Mouse (Mus musculus) cerebellum, postnatal 14 days (tissue): Measurements from ENCODE around the gene Camp.

Source experiments
- DNase-seq, 2 experiments: peaks; one replicate each; pipeline ENCODE4 v3.0.0; 2021; ENCODE audit warnings: mixed read lengths in 2 of 2

Camp gene

DNA sequence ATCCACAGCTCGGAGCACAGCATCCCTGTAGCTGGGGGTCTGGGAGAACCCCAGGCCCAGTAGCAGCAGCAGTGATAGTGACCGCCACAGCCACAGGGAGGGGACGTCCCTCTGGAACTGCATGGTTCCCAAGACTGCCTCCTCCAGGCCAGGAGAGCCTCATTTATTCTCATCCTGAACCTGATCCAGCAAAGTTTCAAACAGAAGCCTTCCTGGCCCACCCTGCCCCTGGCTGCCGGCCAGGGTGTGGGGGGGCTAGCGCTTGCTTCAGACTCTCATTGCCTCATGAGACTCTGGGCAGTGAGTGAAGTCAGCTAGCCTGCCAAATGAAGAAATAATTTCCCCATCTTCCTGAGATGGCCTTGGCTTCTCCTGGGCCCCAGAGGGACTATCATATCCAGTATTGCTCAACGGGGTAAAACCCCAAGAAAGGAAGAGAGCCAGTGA lies at the start of gene Camp:
Gene Camp, minus strand, starts transcription at position 306 of the 447 bp plus-strand sequence.
- no peak for DNase-seq

- no peak for DNase-seq
Observed at GRCm38 (mm10) chr9:109898027-109898426, 48.6 kb upstream of the Camp start.

DNA sequence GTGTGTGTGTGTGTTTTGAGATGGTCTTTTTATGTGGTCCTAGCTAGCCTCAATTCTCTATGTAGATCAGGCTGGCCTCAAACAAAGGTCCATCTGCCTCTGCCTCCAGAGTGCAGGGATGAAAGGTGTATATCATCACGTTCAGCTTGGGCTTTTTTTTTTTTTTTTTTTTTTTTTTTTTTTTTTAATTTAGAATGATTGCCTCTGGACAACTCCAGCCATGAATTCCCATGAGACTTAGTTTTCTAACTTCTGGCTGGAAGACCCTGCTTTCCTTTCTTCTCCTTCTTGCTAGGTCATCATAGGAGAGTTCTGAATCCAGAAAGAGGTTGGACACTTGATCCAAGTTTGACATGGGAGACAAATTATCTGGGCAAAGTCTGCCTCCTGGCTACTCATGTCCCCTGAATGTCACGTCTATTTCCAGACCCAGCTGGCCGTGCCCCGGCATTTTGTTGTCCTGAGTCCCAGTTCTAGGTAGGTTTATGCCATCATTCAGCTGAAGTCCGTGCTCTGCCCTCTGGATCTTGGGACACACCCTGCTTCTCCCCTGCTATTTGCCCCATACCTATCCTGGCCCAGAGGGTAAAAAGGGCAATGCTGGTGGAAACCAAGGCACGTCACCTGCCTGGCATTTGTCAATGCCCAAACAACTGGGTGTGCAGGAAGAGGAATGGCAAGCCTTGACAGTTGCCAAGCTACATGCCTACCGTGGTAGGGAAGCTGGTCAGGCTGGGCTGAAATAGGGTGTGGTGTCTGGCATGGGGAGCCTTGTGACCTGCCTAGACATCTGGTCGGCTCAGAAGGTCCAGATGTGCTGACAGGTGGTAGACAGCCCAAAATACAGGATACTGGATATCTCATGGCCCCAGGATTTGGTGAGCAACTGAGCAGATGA lies 47.1 kb upstream of the Camp start:
- DNase-seq: no peak

DNA sequence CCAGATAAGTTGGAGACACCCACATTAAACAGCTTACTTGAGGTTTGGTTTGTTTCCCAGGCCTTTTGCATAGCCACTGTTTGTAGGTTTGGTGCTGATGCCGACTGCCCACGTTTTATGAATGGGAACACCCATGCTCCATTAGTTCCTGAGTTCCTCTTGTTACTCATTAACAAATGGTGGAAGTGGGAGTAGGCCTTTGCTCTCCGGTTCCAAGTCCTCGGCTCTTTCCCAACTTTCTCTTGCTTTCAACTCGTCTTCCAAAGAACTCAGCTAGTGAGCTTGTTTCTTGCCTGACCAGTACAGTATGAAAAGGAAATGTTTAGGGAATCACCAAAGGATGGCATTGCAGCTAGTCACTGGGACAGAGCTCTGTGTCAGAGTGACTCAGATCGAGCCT lies 46.2 kb upstream of the Camp start:
- no peak for DNase-seq

DNA sequence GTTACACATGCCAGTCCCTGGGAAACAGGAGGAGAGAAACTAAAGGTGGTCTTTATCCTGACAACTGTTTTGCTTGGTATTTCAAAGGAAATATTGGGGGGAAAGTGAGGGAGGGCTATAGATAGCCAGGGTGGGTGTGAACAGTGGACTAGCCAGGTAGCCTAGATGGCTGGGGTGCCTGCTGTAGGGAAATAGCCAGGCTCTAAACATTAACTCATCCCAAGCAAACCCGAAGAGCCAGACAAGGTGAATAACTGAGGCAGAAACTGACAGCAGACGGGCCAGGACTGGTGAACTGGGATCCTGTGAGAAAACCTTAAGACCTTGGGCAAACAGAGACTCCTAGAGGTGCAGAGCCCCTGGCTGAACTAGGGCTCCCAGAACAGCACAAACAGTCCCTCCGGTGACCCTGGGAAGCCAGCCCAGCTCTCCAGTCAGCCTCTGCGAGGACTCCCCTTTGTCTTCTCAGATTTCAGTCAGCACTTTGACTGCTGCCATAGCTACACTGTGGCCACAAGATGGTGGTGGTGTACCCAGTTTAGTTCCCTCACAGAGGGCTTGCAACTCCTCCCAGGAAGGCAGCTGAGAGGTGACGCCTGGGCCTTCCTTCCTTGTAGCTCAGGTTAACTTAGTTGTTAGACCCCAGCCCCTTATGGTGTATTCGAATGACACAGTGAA lies 45.1 kb upstream of the Camp start:
- DNase-seq: peak; percentile 74 to 78

DNA sequence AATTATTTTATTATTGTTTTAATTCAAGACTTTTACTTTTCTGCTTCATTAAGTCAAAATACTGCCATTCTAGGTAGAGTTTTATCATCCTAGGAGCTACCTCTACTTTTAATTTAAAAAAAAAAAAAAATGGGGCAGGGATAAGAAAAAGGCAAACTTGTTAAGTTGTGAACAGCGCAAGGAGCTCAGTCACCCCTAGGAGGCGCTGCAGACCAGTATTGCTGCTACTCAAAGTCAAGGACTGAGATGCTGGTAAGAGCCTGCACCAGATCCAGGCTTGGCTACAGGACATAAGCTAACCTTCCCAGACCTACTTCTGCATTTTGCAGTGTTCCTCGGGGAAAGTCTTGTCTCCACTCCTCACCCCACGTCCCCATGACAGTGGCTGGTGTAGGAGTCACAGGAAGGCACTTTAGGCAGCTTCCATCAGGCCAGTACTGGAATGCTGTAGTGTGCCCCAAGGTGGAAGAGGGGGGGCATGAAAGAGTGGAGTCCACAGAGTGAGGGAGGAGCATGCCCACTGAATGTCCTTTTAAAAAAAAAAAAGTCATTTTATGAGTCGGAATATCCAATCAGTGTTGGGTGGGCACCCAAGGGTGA lies 43.3 kb upstream of the Camp start:
- peak; percentile 85 to 94 for DNase-seq

DNA sequence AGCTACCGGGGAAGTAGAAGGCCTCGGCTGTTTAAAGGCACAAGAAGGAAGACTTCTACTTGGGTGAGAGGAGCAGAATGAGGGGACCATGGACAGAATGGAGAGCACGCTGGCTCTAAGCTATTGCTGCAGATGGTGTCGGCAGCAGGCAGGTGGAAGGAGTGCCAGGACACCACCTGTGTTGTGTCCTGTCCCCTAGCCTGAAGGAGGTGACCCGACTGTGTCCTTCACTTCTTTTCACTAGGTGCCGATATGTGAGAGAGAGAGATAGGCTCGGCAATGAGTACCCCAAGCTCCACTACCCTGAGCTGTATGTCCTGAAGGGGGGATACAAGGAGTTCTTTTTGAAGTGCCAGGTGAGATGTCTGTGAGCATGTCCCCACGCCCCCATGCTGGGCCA lies 42.1 kb upstream of the Camp start:
- DNase-seq: peak; percentile 37 to 51

DNA sequence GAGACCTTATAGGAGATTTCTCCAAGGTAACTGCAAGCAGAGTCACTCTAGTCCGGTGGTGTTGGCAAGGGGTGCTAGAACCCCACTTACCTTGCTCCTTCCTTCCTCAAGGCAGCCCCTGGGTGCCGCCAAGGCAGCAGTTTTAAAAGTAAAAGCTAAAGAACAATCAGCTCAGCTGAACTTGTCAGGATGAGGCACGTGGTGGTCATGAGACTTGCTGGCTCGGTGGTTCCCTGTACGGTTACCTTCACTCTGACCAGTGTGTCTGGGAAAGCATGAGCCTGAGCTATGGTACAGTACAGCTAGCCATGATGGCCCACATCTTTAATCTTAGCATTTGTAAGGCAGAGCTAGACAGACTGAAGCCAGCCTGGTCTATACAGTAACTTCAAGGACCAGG lies 37.9 kb upstream of the Camp start:
- no peak for DNase-seq

DNA sequence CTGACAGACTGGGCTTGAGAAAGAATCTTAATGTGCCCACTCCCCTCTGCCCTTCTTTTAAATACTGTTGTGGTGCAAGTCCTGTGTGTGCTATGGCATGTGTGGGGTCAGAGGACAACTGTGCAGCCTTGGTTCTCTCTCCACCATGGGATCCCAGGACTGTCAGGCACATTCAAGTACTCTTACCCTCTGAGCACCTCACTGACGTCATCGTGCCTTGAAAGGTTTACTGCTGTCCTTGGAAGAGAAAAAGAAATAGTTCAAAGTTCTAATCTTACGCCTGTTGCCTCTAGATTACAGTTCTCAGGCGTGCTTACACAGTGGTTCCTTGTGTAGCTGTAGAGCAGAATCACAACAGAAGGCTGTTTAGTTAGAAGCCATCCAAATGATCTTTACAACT lies 36.8 kb upstream of the Camp start:
- no peak for DNase-seq

GRCm38 (mm10) chr9:109879305-109879704 lies 29.9 kb upstream of the Camp start:
- DNase-seq: no peak

DNA sequence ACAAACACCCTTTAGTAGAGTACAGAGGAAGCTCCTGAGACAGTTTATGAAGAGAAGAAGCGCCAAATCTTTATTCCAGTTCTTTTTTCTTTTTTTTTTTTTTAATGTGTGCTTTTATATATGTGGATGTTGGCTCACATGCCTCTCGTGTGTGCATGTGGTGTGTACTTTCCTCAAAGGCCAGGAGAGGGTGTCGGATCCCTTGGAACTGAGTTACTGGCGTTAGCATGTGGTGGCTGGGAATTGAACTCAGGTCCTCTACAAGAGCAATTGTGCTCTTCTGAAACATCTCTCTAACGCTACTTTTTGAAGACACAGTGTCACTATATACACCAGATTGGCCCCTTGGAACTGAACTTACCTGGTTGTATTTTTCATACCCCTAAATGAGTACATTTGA lies 28.2 kb upstream of the Camp start:
- no peak for DNase-seq

- DNase-seq: peak; percentile 41 to 49
Observed at GRCm38 (mm10) chr9:109876756-109877155, 27.3 kb upstream of the Camp start.

DNA sequence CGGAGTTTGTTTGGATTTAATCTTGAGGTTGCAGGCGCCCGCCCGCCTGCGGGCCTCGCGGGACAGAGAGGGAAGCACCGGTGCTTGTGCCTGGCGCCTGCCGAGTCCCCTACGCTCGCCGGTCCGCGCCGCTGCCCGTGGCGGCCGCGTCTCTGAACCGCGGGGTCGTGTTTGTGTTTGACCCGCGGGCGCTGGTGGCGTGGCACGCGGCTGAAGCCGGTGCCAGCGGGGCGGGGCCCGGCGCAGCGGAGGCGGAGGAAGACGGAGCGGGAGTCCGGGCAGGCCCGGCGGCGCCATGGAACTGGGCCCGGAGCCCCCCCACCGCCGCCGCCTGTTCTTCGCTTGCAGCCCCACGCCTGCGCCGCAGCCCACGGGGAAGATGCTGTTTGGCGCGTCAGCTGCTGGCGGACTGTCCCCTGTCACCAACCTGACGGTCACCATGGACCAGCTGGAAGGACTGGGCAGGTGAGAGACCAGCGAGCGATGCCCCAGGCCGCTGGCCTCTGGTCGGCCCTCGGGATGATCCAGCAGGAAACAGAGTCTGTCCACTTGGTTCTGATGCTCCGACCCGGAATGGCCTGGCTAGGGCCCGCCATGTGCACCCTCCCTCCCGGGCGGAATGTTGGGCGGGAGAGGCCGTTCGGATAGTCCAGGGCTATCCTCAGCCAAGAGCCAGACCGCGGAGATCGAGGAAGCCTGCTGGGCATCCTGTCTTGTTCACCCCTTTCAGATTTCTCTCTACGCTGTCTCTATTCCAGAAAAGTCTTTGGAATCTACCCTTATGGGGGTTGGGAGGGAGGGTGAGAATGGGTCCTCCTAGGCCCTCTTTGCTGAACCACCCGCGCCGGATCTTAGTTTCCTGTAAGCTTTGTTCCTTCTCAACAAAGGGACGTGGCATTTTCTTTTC lies 26.5 kb upstream of the Camp start:
- peak; percentile 85 to 90 for DNase-seq

DNA sequence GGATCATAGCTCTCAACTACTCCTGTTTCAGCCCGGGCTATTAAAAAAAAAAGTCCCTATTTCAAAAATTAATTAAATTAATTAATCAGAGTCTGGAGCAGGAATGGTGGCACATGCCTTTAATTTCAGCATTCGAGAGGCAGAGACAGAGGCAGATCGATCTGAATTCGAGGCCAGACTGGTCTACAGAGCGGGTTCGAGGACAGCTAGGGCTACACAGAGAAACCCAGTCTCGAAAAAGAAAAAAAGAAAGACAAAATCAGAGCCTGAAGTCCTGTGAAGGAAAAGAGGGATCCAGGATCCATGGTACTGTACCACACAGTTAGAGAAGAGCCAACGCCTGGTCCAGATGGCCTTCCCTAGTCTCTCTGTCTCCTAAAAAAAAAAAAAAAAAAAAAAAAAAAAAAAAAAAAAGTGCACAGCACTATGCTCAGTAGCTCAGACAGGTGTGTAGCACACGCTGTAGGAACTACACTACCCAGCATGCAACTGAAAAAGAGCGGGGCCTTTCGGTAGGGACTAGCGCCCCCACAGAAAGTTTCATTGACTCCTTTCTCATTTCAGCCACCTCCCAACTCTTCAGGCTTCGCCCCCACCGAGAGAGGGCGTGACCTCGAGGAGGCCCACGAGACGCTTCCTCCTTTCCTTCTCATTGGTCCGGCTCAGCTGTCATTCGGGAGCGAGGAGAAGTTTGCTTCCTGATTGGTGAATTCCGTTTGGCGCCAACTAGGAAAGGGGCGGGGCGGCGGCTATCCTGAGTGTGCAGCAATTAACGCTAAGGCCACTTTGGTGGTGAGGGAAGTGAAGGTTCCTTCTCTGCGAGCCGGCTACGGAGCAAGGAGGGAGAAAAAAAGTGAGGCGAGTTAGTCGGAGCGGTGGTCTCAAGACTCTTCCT lies 25.6 kb upstream of the Camp start, which contains the start of gene Cdc25a:
Gene Cdc25a, plus strand, starts transcription at position 783 of the 895 bp plus-strand sequence.
- peak; percentile 98 to 99 for DNase-seq

- no peak for DNase-seq
Observed at GRCm38 (mm10) chr9:109870983-109871572, 21.7 kb upstream of the Camp start.

- DNase-seq: no peak
Observed at GRCm38 (mm10) chr9:109866218-109866617, 16.8 kb upstream of the Camp start.

GRCm38 (mm10) chr9:109863085-109863484 lies 13.7 kb upstream of the Camp start:
- no peak for DNase-seq

DNA sequence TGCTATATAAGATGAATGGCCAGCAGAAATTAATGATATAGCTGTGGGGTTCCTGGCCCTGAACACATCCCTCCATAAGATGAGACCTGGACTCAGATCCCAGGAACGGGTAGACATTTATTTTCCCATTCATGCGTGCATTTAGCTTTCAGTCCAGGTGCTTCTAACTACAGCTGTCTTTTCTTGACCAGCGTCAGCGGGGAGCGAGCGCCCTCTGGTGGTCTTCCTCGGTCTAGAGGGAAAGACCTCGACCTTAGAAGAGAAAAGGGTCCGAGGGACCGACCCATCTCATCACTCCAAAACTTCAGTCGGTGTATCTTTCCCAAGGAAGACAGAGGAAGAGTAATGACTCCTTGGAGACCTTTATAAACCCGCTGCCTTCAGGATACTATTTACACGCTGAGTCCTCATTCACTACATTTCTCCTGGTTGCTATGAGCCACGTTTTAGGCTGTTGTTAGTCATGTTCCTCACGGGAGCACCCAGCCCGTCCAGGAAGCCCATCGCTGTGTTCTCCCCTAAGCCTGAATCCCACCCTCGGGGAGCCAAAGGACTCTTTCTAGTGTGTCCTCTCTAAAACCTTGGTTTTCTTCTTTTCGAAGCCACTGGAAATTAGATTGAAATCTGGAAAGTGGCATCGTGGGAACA lies 13.1 kb upstream of the Camp start:
- DNase-seq: peak; percentile 88 to 94

- DNase-seq: no peak
Observed at GRCm38 (mm10) chr9:109855947-109856346, 6.5 kb upstream of the Camp start.

- DNase-seq: no peak
Observed at GRCm38 (mm10) chr9:109854341-109854740, 4.9 kb upstream of the Camp start.
